Mouse (Mus musculus) G1E-ER4 (cell line): Measurements from ENCODE around the gene Emp3. TPM values are rescaled to one million over a fixed set of nuclear protein-coding genes. Genes with fewer than 3 reads are reported as not detected.
"Not testable (repeated sequence)": the region's sequence is repeated elsewhere in the genome, so short reads cannot be mapped to it uniquely, and the experiment has no call there.

Experiments used
- GATA1 ChIP-seq: IDR thresholded peaks from one replicate; pipeline ENCODE4 v1.8.0; 2012; ENCODE audit warnings: low read length, inconsistent platforms
- polyA plus RNA-seq: library from polyadenylated mRNA; stranded (reverse); fragments of >175 nt; gene quantifications from 2 replicates; pipeline ENCODE4 v1.2.3, GENCODE M21; 2012

The Emp3 gene
- polyA plus RNA-seq, 1 experiment, result 1.4 TPM

- TF ChIP-seq GATA1, result no peak
Observed at GRCm38 (mm10) chr7:45880531-45880930, 40.7 kb downstream of the Emp3 start.

GRCm38 (mm10) chr7:45878278-45878677, 42.9 kb downstream of the Emp3 start, which contains the start of gene Grin2d:
Gene Grin2d, minus strand, starts transcription at chr7:45878378.
- TF ChIP-seq GATA1, result not testable (repeated sequence)

- no peak for TF ChIP-seq GATA1
Observed at GRCm38 (mm10) chr7:45876895-45877294, 44.3 kb downstream of the Emp3 start.

GRCm38 (mm10) chr7:45873061-45873947, 47.9 kb downstream of the Emp3 start:
- TF ChIP-seq GATA1, result no peak

- TF ChIP-seq GATA1, result no peak
Observed at GRCm38 (mm10) chr7:45872624-45873023, 48.6 kb downstream of the Emp3 start, which contains the start of gene Kdelr1. Gene Kdelr1, plus strand, starts transcription at chr7:45872772.

GRCm38 (mm10) chr7:45870282-45871058, 50.7 kb downstream of the Emp3 start:
- TF ChIP-seq GATA1, result no peak

GRCm38 (mm10) chr7:45869787-45870186, 51.4 kb downstream of the Emp3 start:
- no peak for TF ChIP-seq GATA1

- no peak for TF ChIP-seq GATA1
Observed at GRCm38 (mm10) chr7:45869107-45869670, 52.0 kb downstream of the Emp3 start.

Other genes starting within 250 kb of the Emp3 start
- gene Ntn5, start 237.4 kb downstream of the Emp3 start, polyA plus RNA-seq, result 0.11 TPM in 1 of 2 replicates, not detected in the other
- gene Sec1, start 227.0 kb downstream of the Emp3 start, polyA plus RNA-seq, result not detected in 2 replicates
- gene Car11, start 221.6 kb downstream of the Emp3 start, polyA plus RNA-seq, result 0.37 and 0.79 TPM in 2 replicates
- gene Dbp, start 216.3 kb downstream of the Emp3 start, polyA plus RNA-seq, result 22.4 and 28.4 TPM in 2 replicates
- gene Rpl18, start 205.9 kb downstream of the Emp3 start, polyA plus RNA-seq, result 18,264 and 20,873 TPM in 2 replicates
- gene Sphk2, start 203.4 kb downstream of the Emp3 start, polyA plus RNA-seq, result 172 and 187 TPM in 2 replicates
- gene Fam83e, start 200.2 kb downstream of the Emp3 start, polyA plus RNA-seq, result 1.2 TPM in 2 replicates
- gene Spaca4, start 195.6 kb downstream of the Emp3 start, polyA plus RNA-seq, result not detected in 2 replicates
- gene Lmtk3, start 137.7 kb downstream of the Emp3 start, polyA plus RNA-seq, result 0.03 and 0.04 TPM in 2 replicates
- not detected in 2 replicates for gene Sult2b1, start 136.7 kb downstream of the Emp3 start, polyA plus RNA-seq
- gene Cyth2, start 106.8 kb downstream of the Emp3 start, polyA plus RNA-seq, result 117 and 133 TPM in 2 replicates
- gene Kcnj14, start 96.6 kb downstream of the Emp3 start, polyA plus RNA-seq, result 1.1 and 1.3 TPM in 2 replicates
- gene Grwd1, start 90.5 kb downstream of the Emp3 start, polyA plus RNA-seq, result 126 and 128 TPM in 2 replicates
- gene Kdelr1, start 48.6 kb downstream of the Emp3 start, polyA plus RNA-seq, result 249 and 281 TPM in 2 replicates
- 0.02 TPM in 2 replicates for gene Grin2d, start 43.0 kb downstream of the Emp3 start, polyA plus RNA-seq
- 80.3 and 80.6 TPM in 2 replicates for gene Syngr4, start 24.7 kb downstream of the Emp3 start, polyA plus RNA-seq
- 44.3 and 60.2 TPM in 2 replicates for gene Tmem143, start 24.5 kb downstream of the Emp3 start, polyA plus RNA-seq
- not detected in 2 replicates for gene Ccdc114, start 2.7 kb upstream of the Emp3 start, polyA plus RNA-seq
- 0.02 and 0.05 TPM in 2 replicates for gene Abcc6, start 108.9 kb upstream of the Emp3 start, polyA plus RNA-seq
- gene Nomo1, start 112.3 kb upstream of the Emp3 start, polyA plus RNA-seq, result 203 and 209 TPM in 2 replicates
- not detected in 2 replicates for gene Kcnj11, start 179.4 kb upstream of the Emp3 start, polyA plus RNA-seq